Comparison of ENCODE assay signal across 19 mouse cellular contexts in genomic region chr4:127138486-127138885, GRCm38 (mm10). TPM values are rescaled to one million over a fixed set of nuclear protein-coding genes. Genes with fewer than 3 reads are reported as not detected.
DNase-seq lines count a peak whose midpoint lies in the region; ATAC-seq and TF ChIP-seq lines count a peak whose summit lies in the region.
"Had no signal": no experiment of that assay in that cellular context is flagged by ENCODE, and none has a peak within 500 bp of the region (broad histone marks: within the 10 kb centered on the region; RNA-seq: fewer than 3 reads in every experiment).

No protein-coding gene starts in this region.

- no peak overlapping the region for H3K27ac ChIP-seq in hindbrain, postnatal 0 days
- H3K27ac ChIP-seq in hindbrain, embryonic 12.5 days, result no peak overlapping the region
- H3K27ac ChIP-seq in neural tube, embryonic 15.5 days (replicated peaks), result no peak overlapping the region
- H3K27ac ChIP-seq: embryonic facial prominence, embryonic 15.5 days; forebrain, embryonic 12.5 days; hindbrain, embryonic 15.5 days had no signal

- no peaks in the 10 kb centered on the region for H3K36me3 ChIP-seq in hindbrain, postnatal 0 days (ENCODE audit: insufficient read depth, low read length)
- no peaks in the 10 kb centered on the region for H3K36me3 ChIP-seq in hindbrain, embryonic 12.5 days
- H3K36me3 ChIP-seq in neural tube, embryonic 15.5 days, result no peaks in the 10 kb centered on the region
- H3K36me3 ChIP-seq: embryonic facial prominence, embryonic 15.5 days; forebrain, embryonic 12.5 days; hindbrain, embryonic 15.5 days had no signal

- no peaks in the 10 kb centered on the region for H3K9me3 ChIP-seq in hindbrain, postnatal 0 days (ENCODE audit: low read length)
- H3K9me3 ChIP-seq in hindbrain, embryonic 12.5 days (replicated peaks), result no peaks in the 10 kb centered on the region
- H3K9me3 ChIP-seq in neural tube, embryonic 15.5 days (replicated peaks), result no peaks in the 10 kb centered on the region
- H3K9me3 ChIP-seq: embryonic facial prominence, embryonic 15.5 days; forebrain, embryonic 12.5 days; hindbrain, embryonic 15.5 days had no signal

- no peak overlapping the region for H3K9ac ChIP-seq in hindbrain, postnatal 0 days (replicated peaks; ENCODE audit: low read length)
- no peak overlapping the region for H3K9ac ChIP-seq in hindbrain, embryonic 12.5 days
- no peak overlapping the region for H3K9ac ChIP-seq in neural tube, embryonic 15.5 days (replicated peaks)
- H3K9ac ChIP-seq: embryonic facial prominence, embryonic 15.5 days; forebrain, embryonic 12.5 days; hindbrain, embryonic 15.5 days had no signal

- TF ChIP-seq CTCF in hindbrain, postnatal 0 days (IDR thresholded peaks at IDR 0.05; ENCODE audit: low read depth), result no peak

- peak; percentile 68 for DNase-seq in adrenal gland, postnatal 10 days
- DNase-seq in adrenal gland, adult 8-10 months, result no peak
- peak; percentile 37 for DNase-seq in hindbrain, postnatal 0 days (ENCODE audit: low spot score)
- peak; percentile 21 for DNase-seq in retina, postnatal 1 day
- DNase-seq in retina, embryonic 14.5 days (ENCODE audit: low spot score), result no peak
- no peak for DNase-seq in thymus, postnatal 10 days (ENCODE audit: low spot score in 2 of 2)
- DNase-seq: cerebellum, adult 11 months; heart, adult 18-20 months; kidney, adult 18-20 months; right cerebral cortex, postnatal 25 days had no signal

- no peak for ATAC-seq in hindbrain, postnatal 0 days
- ATAC-seq in hindbrain, embryonic 12.5 days (ENCODE audit: low FRiP score), result no peak; the same call in 1 of the 2 replicates
- ATAC-seq in neural tube, embryonic 15.5 days (ENCODE audit: low FRiP score), result no peak
- ATAC-seq: lung, postnatal 0 days had no signal

- H3K27me3 ChIP-seq in hindbrain, postnatal 0 days (ENCODE audit: insufficient read depth, low read length), result no peaks in the 10 kb centered on the region
- H3K27me3 ChIP-seq in hindbrain, embryonic 12.5 days, result no peaks in the 10 kb centered on the region
- no peaks in the 10 kb centered on the region for H3K27me3 ChIP-seq in neural tube, embryonic 15.5 days (replicated peaks)
- H3K27me3 ChIP-seq: embryonic facial prominence, embryonic 15.5 days; forebrain, embryonic 12.5 days had no signal

- H3K4me2 ChIP-seq in hindbrain, postnatal 0 days (ENCODE audit: low read depth, low read length), result no peak overlapping the region
- no peak overlapping the region for H3K4me2 ChIP-seq in hindbrain, embryonic 12.5 days (replicated peaks)
- H3K4me2 ChIP-seq in neural tube, embryonic 15.5 days, result no peak overlapping the region
- H3K4me2 ChIP-seq: embryonic facial prominence, embryonic 15.5 days; forebrain, embryonic 12.5 days; hindbrain, embryonic 15.5 days; liver, embryonic 11.5 days had no signal

- H3K4me1 ChIP-seq in hindbrain, postnatal 0 days (ENCODE audit: insufficient read depth, low read length), result no peaks in the 10 kb centered on the region
- H3K4me1 ChIP-seq in hindbrain, embryonic 12.5 days, result 0 out of 2 replicates have a peak, but pooled peaks cover 4% of the 10 kb centered on the region
- H3K4me1 ChIP-seq in neural tube, embryonic 15.5 days, result no peaks in the 10 kb centered on the region
- H3K4me1 ChIP-seq: embryonic facial prominence, embryonic 15.5 days; hindbrain, embryonic 15.5 days; megakaryocyte, embryonic 14.5 days had no signal

- 24% methylated on average over 6 of the region's 6 CpGs for WGBS in hindbrain, postnatal 0 days
- 54% methylated on average over 6 of the region's 6 CpGs for WGBS in hindbrain, embryonic 12.5 days
- WGBS in neural tube, embryonic 15.5 days, result 44% methylated on average over 6 of the region's 6 CpGs

- no peak overlapping the region for H3K4me3 ChIP-seq in hindbrain, postnatal 0 days (ENCODE audit: low read length)
- no peak overlapping the region for H3K4me3 ChIP-seq in hindbrain, embryonic 12.5 days
- H3K4me3 ChIP-seq in neural tube, embryonic 15.5 days (replicated peaks), result no peak overlapping the region
- H3K4me3 ChIP-seq: embryonic facial prominence, embryonic 15.5 days; forebrain, embryonic 12.5 days; hindbrain, embryonic 15.5 days; megakaryocyte, embryonic 14.5 days had no signal

RNA-seq across cellular contexts. Expression of gene Tmem35b, which starts 15.0 kb away (rescaled TPM):
- 10 to 100 TPM; 10.8 to 12.8 TPM for total RNA-seq in adrenal gland, postnatal 10 days (2021)
- total RNA-seq in adrenal gland, adult 8-10 months (2022), result 10 to 100 TPM; 19.0 to 21.6 (median 20.3) TPM
- 6.7 and 8.7 TPM in 2 replicates for total RNA-seq in hindbrain, postnatal 0 days (2014; rRNA removed)
- 13.8 and 15.4 TPM in 2 replicates for polyA plus RNA-seq in hindbrain, postnatal 0 days (2015; fragmentation: Nextera tagmentation; extraction: Ambion mirVana)
- 19.8 and 20.0 TPM in 2 replicates for polyA plus RNA-seq in hindbrain, embryonic 12.5 days (2016; fragmentation: Nextera tagmentation; extraction: Ambion mirVana)
- 17.7 and 18.9 TPM in 2 replicates for polyA plus RNA-seq in neural tube, embryonic 15.5 days (2015; fragmentation: Nextera tagmentation; extraction: Ambion mirVana)

RNA-seq across cellular contexts. Expression of gene Dlgap3, which starts 30.5 kb away (rescaled TPM):
- 1 to 10 TPM; 6.4 to 7.5 TPM for total RNA-seq in adrenal gland, postnatal 10 days (2021)
- 1 to 10 TPM; 3.3 to 7.0 (median 5.8) TPM for total RNA-seq in adrenal gland, adult 8-10 months (2022)
- total RNA-seq in hindbrain, postnatal 0 days (2014; rRNA removed), result 153 and 163 TPM in 2 replicates
- polyA plus RNA-seq in hindbrain, postnatal 0 days (2015; fragmentation: Nextera tagmentation; extraction: Ambion mirVana), result 30.0 and 34.2 TPM in 2 replicates
- polyA plus RNA-seq in hindbrain, embryonic 12.5 days (2016; fragmentation: Nextera tagmentation; extraction: Ambion mirVana), result 12.5 and 13.3 TPM in 2 replicates
- polyA plus RNA-seq in neural tube, embryonic 15.5 days (2015; fragmentation: Nextera tagmentation; extraction: Ambion mirVana), result 20.9 and 25.1 TPM in 2 replicates
- total RNA-seq: common myeloid progenitor, adult 5-6 weeks had no signal

Comparison
In these comparisons a context has a peak if more than half of its experiments do, and no peak if none do; other contexts are left out.
1. DNase-seq: peak in adrenal gland, postnatal 10 days (single experiment), hindbrain, postnatal 0 days (single experiment) and retina, postnatal 1 day (single experiment); none in adrenal gland, adult 8-10 months (single experiment), retina, embryonic 14.5 days (single experiment) and thymus, postnatal 10 days (0 of 2).
2. RNA of gene Dlgap3, which starts 30.5 kb away (total RNA-seq): 153 to 163 TPM in hindbrain, postnatal 0 days; 6.4 to 7.5 TPM in adrenal gland, postnatal 10 days and 3.3 to 7.0 TPM in adrenal gland, adult 8-10 months; every median in the first group is over 10 times any median in the second.